Mouse (Mus musculus) cortical plate, adult 2 months (tissue): Measurements from ENCODE around the gene Nanos1.

Experiments
- CTCF ChIP-seq: fragments of 200-500 bp; IDR thresholded peaks from 2 replicates; pipeline ENCODE4 v1.5.1; 2011; ENCODE audit warnings: mild to moderate bottlenecking, control low read depth, low read length; ENCODE audit not compliant: insufficient read depth; ENCODE audit errors: extremely low read depth
- POLR2A ChIP-seq: fragments of 200-500 bp; IDR thresholded peaks from 2 replicates; pipeline ENCODE4 v1.6.1; 2011; ENCODE audit warnings: mild to moderate bottlenecking, low read length, control low read depth; ENCODE audit not compliant: insufficient read depth; ENCODE audit errors: extremely low read depth

- TF ChIP-seq CTCF: no peak
- TF ChIP-seq POLR2A: no peak
These were observed 1.5 kb downstream of the Nanos1 start for GRCm38 (mm10) chr19:60757099-60757785.
